Mouse (Mus musculus): Measurements from ENCODE around the gene Nr4a2.

Nr4a2 gene

DNA sequence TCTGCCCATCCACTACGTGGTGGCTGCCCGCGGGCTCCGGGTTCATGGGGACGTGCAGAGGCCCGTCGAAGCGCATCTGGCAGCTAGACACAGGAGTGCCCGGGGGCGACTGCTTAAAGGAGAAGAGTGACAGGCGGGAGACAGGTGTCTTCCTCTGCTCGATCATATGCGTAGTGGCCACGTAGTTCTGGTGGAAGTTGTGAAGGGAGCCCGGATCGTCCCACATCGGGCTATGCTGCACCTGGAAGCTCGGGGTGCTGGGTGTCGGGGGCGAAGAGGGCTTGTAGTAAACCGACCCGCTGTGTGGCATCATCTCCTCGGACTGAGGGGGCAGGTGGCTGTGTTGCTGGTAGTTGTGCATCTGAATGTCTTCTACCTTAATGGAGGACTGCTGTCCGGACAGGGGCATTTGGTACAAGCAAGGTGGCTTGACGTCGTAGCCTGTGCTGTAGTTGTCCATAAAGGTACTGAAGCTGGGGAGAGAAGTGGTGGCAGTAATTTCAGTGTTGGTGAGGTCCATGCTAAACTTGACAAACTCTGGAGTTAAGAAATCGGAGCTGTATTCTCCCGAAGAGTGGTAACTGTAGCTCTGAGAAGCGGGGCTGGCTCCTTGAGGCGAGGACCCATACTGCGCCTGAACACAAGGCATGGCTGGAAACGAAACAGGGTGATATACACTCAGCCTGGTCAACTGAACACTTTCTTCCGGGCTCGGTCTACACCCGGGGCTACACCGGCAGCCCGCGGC, 11.8 kb downstream of the Nr4a2 start:
- no peak for DNase-seq (ENCODE audit: low spot score)

DNA sequence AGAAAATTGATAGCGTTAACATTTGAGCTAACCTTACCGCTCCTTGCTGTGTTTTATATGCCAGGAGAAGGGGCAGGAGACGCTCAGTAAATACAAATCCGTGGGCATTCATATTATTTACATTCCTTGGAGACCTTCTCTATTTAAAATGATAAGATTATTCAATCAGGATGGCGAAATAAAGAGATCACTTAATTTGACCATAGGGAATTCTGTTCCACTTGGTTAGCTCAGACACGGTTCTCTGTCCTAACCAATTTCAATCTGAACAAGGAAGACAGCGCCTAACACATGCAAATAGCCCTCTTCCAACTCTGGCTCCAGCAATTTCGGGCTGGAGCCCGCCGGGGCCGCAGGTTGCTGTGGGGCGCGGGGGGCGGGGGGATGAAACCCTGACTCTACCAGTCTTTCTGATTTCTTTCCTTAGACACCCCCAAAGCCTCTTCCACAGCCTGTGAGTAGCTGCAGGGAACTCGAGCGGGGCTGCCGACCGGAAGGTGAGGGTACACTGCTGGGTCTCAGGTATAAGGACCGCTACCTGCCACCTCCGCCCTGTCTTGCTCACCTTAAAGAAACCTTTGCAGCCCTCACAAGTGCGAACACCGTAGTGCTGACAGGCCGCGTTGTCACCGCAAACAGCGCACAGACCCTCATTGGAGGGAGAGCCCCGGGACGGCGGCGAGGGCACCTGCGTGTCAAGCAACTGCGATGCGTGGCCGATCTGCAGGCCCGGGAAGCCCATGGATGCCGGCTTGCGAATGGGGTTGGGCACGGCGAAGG, 12.6 kb downstream of the Nr4a2 start:
- DNase-seq (ENCODE audit: low spot score) = no peak

DNA sequence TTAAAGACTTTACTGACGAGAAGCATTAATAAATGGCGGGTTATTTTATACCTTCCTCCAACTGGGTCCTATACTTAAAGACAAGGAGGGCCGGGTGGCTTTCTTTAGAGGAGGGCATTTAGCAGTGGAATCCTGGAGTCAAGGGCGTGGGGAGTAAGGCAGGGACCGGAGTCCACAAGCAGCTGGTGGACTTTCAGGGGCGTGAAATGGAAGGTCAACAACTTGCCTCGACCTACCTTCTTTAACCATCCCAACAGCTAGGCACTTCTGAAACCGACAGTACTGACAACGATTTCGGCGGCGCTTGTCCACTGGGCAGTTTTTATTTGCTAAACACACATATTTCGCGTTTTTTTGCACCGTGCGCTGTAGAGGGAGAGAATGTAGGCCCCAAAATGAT, 13.4 kb downstream of the Nr4a2 start:
- DNase-seq (ENCODE audit: low spot score) = no peak

DNA sequence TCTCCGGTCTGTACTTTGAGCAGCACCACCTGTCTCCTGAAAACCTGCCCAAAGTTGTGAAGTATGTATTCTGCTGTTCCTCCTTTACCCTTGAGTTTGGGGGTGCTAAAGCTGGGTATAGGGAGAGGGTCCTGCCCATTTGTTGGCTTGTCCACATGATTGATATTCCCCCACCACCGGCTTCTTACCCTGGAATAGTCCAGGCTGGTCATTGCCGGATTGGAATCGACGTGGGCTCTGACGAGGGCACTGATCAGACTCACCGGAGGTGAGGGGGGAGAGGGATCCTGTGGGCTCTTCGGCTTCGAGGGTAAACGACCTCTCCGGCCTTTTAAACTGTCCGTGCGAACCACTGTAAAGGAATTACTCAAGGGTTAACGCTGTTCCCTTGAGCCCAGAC, 13.9 kb downstream of the Nr4a2 start:
- no peak for DNase-seq (ENCODE audit: low spot score)

DNA sequence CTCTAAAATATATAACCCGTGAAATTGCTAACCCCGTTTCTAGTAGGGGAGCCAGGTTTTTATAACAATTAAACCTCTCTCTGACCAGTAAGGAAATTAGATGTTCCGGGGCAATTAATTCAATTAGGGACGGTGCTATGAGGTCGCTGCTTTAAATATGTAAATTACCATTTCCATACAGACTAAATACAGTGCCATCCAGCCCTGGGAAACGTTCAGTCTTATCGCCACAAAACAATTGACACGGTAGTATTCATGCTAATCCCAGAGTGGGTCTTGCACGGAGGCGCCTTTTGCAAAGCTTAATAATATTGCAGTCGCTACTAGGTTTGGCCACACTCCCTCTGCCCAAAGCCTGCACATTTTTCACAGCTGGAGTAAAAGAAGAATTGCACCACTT, 14.5 kb downstream of the Nr4a2 start:
- DNase-seq (ENCODE audit: low spot score) = no peak

DNA sequence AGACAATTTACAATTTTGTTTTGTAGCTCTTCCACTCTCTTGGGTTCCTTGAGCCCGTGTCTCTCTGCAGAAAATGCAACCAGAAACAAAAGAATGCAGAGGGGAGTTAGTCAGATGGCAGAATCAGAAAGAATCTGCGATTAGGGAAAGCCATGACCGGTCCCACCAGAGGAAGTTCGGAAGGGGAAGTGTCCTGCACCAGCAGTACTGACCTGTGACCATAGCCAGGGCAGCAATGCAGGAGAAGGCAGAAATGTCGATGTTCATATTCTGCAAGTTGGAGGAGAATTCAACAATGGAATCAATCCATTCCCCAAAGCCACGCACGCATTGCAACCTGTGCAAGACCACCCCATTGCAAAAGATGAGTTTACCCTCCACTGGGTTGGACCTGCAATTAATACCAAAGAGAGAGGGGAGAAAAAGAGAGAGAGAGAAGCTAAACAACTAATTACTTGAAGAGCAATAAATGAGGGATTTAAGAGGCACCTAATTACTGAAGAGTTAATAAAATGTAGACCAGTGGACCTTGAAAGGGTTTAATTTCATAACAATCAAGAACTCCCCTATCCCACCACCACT, 15.4 kb downstream of the Nr4a2 start:
- no peak for DNase-seq (ENCODE audit: low spot score)

DNA sequence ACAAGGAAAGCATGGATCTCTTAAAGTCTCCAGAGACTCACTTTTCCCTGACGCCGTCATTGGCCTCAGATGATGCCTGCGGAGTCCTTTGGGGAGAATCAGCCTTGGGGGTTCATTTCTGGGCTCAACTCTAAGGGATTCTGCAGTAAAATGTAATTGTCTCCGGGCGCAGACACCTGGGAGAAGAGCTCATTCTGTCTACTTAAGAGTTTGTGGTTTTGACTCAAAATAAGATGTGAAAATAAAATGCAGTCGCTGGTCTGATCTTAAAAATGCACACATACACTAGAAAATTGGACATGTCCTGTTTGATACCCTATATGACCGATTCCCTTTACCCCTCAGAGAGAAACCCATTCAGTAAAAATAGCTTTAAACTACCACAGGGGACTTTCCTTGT, 18.4 kb downstream of the Nr4a2 start:
- DNase-seq (ENCODE audit: low spot score) = no peak

DNA sequence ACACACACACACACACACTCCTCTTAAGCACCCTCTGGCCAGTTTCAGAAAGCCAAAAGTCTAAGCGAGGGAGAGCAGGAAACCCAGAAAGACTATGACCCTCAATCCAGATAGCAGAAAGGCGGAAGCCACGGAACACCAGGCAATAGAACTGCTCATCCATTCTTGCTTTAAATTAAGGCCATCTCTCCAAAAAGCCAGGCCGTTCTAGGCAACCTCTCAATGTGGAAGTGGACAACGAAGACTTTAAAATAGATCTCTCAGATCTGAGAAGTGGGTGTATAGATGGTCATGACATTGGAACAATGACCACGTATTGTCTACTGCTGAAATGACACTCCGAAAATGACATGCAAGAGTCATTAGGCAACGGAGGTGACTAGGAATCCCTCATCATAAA, 19.1 kb downstream of the Nr4a2 start:
- DNase-seq (ENCODE audit: low spot score) = no peak

DNA sequence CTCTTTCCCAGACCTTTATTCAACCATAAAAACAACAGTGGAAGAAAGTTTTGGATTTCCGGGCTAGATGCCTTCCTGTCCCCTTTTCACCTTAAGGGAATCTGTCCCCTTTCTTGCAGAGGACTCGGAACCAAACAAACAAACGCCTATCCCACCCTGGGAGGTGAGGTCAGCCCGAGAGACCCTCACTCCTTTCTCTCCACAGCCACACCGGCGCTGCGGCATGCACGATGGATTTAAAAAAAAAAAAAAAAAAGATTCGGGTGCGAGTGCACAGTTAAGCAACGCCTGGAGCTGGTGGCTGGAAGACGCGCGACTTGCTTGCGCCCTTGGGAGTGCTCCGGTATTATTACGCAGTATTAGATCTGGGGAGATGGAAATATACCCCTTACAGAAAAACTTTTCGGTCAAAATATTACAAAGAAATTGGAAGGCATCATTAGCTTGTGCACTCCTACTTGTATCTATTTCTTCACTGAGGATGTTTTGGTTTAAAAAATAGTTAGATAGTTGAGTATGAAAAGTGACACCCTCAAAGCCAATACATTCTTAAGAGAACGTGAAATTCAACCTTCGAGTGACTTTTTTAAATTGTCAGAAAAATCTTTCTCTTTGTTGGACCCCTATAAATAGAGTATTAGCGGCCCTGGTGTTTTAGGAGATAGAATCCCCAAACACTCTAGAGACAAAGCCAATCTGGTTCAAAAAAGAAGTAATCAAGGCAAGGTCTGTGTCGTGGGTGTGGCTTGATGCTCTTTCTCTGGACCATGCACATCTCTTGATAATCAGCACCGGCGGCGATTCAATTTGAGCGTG, 19.8 kb downstream of the Nr4a2 start:
- DNase-seq (ENCODE audit: low spot score) = no peak

DNA sequence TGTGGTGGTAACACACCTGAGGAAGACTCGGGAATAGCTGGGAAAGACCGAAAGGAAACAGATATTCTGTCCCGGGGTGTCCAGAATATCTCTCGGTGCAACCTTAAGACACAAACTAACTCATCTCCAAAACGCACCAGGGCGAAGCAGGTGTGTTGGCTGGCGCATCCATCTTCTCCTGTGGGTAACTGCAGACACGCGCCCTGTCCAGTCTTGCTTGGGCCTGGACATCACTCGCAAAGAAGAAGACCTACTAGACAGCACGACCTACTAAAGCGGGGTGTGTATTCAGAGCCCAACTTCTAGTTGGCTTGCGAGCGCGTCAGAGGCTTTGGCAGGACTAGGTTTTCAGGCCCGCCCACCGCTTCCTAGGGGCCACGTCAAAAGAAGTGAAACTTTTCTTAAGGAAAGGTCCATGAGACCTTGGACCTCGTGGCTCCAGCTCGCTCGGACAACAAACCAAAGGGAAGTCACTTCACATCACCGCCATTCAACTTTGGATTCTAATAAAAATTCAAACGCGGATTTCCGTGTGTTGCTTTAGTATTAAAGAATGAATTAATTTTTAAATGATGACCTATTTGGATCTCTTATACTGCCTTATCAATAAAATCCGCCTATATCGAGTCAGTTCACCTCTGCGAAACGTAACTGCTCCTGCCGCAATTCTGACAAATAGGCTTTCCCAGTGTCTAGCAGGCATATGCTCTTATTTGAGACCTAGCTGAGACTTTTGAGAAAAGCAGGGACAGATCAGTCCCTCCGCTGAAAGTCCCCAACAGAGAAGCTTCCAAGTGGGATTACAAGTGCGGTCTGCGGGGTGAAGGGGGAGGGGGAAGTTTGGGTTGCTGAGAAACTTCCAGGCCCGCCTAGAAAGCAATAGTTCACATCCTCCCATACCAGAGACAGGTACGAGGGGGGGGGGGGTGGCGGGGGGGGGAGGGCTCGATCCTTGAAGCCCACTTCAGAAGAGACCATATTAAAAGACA, 20.7 kb downstream of the Nr4a2 start:
- no peak for DNase-seq (ENCODE audit: low spot score)

DNA sequence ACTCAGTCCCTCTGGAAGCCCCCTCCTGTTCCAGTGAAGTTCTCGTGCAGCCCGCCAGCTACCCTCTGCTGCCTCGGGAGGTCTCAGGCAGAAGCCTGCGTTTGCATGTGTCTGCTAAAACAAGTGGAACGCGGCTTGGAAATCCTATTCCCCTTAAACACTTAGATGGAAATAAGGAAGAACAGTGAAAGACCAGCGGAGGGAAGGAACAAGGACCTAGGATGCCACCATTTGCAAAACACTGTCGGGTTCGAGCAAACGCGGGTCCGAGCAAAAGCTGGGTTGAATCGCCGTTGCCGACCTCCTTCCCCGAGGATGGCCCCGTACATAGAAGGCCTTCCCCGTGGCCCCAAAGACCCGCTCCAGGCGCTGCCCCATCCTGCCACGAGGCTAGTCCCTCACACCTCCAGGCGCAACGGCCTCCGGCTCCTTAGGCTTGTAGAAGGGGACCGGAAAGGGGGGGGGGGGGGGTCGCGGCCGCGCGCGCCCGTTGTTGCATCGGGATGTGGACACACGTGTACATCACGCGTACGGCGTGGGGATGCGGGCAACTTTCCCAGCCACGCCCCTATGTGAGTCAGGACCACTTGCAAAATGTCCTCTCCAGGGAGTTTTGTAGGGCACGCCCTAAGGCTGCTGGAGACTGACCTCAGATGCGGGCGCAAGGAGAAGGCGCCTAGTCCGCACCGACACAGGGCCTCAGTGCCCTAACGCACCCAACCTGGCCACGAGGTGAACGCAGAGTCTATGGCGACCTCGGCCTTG, 21.5 kb downstream of the Nr4a2 start:
- DNase-seq (ENCODE audit: low spot score) = no peak

DNA sequence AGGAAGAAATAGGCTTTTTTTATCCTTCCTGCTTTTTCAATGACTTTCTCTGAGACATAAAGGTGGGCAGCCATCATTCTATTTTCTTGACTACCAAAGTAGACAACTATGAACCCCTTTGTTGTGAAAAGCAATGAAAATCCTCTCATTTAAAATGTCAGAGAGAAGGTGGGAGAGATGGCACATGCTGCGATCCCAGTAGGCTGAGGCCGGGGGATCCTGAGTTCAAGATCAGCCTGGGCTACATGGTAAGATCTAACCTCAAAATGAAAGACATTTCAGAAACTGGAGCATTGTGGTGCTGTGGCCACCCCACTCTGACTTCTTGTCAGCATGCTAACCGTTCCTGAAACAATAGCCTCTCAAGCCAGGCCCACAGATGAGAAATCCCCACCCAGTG, 23.6 kb downstream of the Nr4a2 start:
- no peak for DNase-seq (ENCODE audit: low spot score)

DNA sequence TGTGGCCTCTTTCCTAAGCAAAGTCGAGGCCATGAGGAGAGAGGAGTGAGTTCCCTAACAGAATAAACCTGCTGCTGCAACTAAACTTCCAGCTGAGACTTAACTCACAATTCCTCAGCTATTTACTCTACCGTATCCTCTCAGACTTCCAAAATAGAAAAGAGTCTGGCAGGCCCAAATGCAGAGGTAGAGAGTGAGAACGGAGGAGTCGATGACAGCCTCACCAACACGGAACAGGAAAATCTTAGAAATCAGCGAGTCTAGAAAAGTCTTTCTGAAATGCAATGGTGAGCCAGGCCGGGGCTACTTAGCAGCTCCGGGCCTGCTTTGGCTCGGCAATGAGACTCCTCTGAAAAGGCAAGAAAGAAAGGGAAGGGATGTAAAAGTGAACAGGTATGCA, 51.4 kb downstream of the Nr4a2 start:
- no peak for DNase-seq (ENCODE audit: low spot score)

DNA sequence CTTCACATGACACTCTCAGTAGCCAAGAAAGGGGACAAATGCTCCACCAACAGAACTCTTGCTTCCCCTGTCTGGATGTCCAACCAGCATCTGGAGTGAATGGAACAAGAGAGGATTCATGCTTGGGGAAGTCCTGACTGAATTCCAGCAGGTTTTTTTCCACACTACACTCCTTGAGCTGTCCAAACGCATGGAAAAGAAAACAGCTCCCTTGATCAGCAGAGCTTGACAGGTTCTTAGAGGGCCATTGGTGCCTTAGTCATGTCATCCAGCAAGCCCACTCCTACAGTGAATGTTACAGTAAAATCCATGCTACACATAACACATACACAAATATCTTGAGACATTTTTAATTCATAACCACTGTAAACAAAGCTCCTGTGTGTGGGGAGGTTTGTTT, 60.3 kb downstream of the Nr4a2 start:
- DNase-seq (ENCODE audit: low spot score) = no peak
